Mouse (Mus musculus) E14TG2a.4 (cell line): ENCODE measurements around the gene Fbxo11.

ENCODE experiments used
- CTCF ChIP-seq: conservative IDR thresholded peaks from 2 replicates; pipeline ENCODE4 v1.5.1; 2014; ENCODE audit warnings: low read length
- POU5F1 ChIP-seq: IDR thresholded peaks from 2 replicates; pipeline ENCODE4 v1.6.1; 2014; ENCODE audit warnings: low read length, borderline replicate concordance

DNA sequence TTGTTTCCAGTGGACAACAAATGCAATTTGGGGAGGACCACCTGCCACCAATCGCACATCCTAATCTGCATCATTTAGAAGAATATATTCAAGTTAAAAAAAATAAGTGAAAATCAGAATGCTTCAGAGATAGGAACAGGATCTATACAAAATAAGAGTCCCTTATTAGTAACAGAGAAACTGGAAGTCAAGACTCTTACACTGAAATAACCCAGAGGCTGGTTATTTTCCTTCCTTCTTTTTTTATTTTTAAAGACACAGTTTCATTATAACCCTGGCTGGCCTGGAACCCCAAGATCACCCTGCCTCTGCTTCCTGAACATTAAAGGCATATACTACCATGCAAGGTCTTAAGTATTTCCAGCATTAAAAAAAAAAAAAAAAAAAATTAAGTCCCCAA is 7.2 kb downstream of the Fbxo11 start:
- TF ChIP-seq CTCF = no peak
- no peak for TF ChIP-seq POU5F1
